In genomic region chr7:73748437-73749108, GRCm38 (mm10) we compare ENCODE assay signal across 19 mouse cellular contexts. TPM values are rescaled to one million over a fixed set of nuclear protein-coding genes. Genes with fewer than 3 reads are reported as not detected.
DNase-seq lines count a peak whose midpoint lies in the region; ATAC-seq and TF ChIP-seq lines count a peak whose summit lies in the region.
"Had no signal": no experiment of that assay in that cellular context is flagged by ENCODE, and none has a peak within 500 bp of the region (broad histone marks: within the 10 kb centered on the region; RNA-seq: fewer than 3 reads in every experiment).

No protein-coding gene starts in this region.

- no peaks in the 10 kb centered on the region for H3K9me3 ChIP-seq in embryonic facial prominence, embryonic 14.5 days (ENCODE audit: control insufficient read depth, low read length)
- H3K9me3 ChIP-seq in embryonic facial prominence, embryonic 10.5 days: no peaks in the 10 kb centered on the region
- no peaks in the 10 kb centered on the region for H3K9me3 ChIP-seq in stomach, postnatal 0 days (ENCODE audit: control insufficient read depth, low read length)
- H3K9me3 ChIP-seq: heart, embryonic 15.5 days; hindbrain, embryonic 15.5 days had no signal

- H3K27me3 ChIP-seq in embryonic facial prominence, embryonic 14.5 days (replicated peaks; ENCODE audit: control insufficient read depth, insufficient read depth, low read length): no peaks in the 10 kb centered on the region
- no peaks in the 10 kb centered on the region for H3K27me3 ChIP-seq in embryonic facial prominence, embryonic 10.5 days (replicated peaks; ENCODE audit: low read depth, poor library complexity, severe bottlenecking)
- H3K27me3 ChIP-seq in stomach, postnatal 0 days (ENCODE audit: control insufficient read depth, insufficient read depth, low read length): no peaks in the 10 kb centered on the region
- H3K27me3 ChIP-seq: heart, embryonic 15.5 days; hindbrain, embryonic 15.5 days had no signal

- TF ChIP-seq CTCF in stomach, postnatal 0 days (IDR thresholded peaks at IDR 0.05; ENCODE audit: low read depth): no peak

- no peak for TF ChIP-seq EP300 in stomach, postnatal 0 days (optimal IDR thresholded peaks at IDR 0.05)

- no peak overlapping the region for H3K9ac ChIP-seq in embryonic facial prominence, embryonic 14.5 days (ENCODE audit: low read depth, low read length)
- no peak overlapping the region for H3K9ac ChIP-seq in stomach, postnatal 0 days (ENCODE audit: low read length)
- H3K9ac ChIP-seq: heart, embryonic 15.5 days; hindbrain, embryonic 15.5 days; liver, embryonic 14.5 days; midbrain, embryonic 12.5 days had no signal

- peaks cover 6% of the 10 kb centered on the region; the same call in 1 of the 2 replicates for H3K4me1 ChIP-seq in embryonic facial prominence, embryonic 14.5 days (ENCODE audit: control insufficient read depth, insufficient read depth, low read length)
- 0 out of 2 replicates have a peak, but pooled peaks cover 3% of the 10 kb centered on the region for H3K4me1 ChIP-seq in embryonic facial prominence, embryonic 10.5 days
- H3K4me1 ChIP-seq in stomach, postnatal 0 days (replicated peaks; ENCODE audit: control insufficient read depth, insufficient read depth): no peaks in the 10 kb centered on the region
- H3K4me1 ChIP-seq: hindbrain, embryonic 15.5 days had no signal

- H3K36me3 ChIP-seq in embryonic facial prominence, embryonic 14.5 days (ENCODE audit: control insufficient read depth, insufficient read depth, low read length): no peaks in the 10 kb centered on the region
- H3K36me3 ChIP-seq in embryonic facial prominence, embryonic 10.5 days (replicated peaks): no peaks in the 10 kb centered on the region
- H3K36me3 ChIP-seq in stomach, postnatal 0 days (ENCODE audit: control insufficient read depth, insufficient read depth, low read length): no peaks in the 10 kb centered on the region
- H3K36me3 ChIP-seq: heart, embryonic 15.5 days; hindbrain, embryonic 15.5 days; midbrain, embryonic 12.5 days had no signal

- WGBS in embryonic facial prominence, embryonic 14.5 days: 83% methylated on average over 5 of the region's 5 CpGs
- WGBS in embryonic facial prominence, embryonic 10.5 days: 87% methylated on average over 5 of the region's 5 CpGs
- WGBS in stomach, postnatal 0 days: 60% methylated on average over 5 of the region's 5 CpGs

- no peak overlapping the region for H3K4me2 ChIP-seq in embryonic facial prominence, embryonic 14.5 days (ENCODE audit: low read depth, low read length)
- H3K4me2 ChIP-seq in stomach, postnatal 0 days (replicated peaks; ENCODE audit: low read depth): no peak overlapping the region
- H3K4me2 ChIP-seq: heart, embryonic 15.5 days; hindbrain, embryonic 15.5 days; midbrain, embryonic 12.5 days had no signal

- peak; percentile 34 for DNase-seq in embryonic facial prominence, embryonic 14.5 days (ENCODE audit: low spot score)
- DNase-seq in embryonic facial prominence, embryonic 10.5 days (ENCODE audit: low spot score): no peak
- peak; percentile 61 to 68 for DNase-seq in urinary bladder, postnatal 36 days (ENCODE audit: low spot score in 2 of 2)
- DNase-seq in urinary bladder, postnatal 10 days (ENCODE audit: low spot score): no peak
- peak; percentile 74 for DNase-seq in lung, postnatal 36 days
- peak; percentile 83 for DNase-seq in stomach, postnatal 0 days (ENCODE audit: low spot score)
- DNase-seq in Muller cell, postnatal 12 days (ENCODE audit: inconsistent ontology term): no peak
- DNase-seq: adrenal gland, postnatal 25 days; cerebellum, adult 8-10 months; gastrocnemius, postnatal 36 days; kidney, adult 18-20 months; layer of hippocampus, adult 9-11 months; spleen, adult 18-20 months had no signal

- no peak overlapping the region for H3K4me3 ChIP-seq in embryonic facial prominence, embryonic 14.5 days (ENCODE audit: low read depth, low read length)
- H3K4me3 ChIP-seq in embryonic facial prominence, embryonic 10.5 days: no peak overlapping the region
- no peak overlapping the region for H3K4me3 ChIP-seq in stomach, postnatal 0 days (ENCODE audit: low read depth, low read length)
- H3K4me3 ChIP-seq: heart, embryonic 15.5 days; hindbrain, embryonic 15.5 days; left cerebral cortex, adult 2 months; midbrain, embryonic 12.5 days had no signal

- no peak for ATAC-seq in embryonic facial prominence, embryonic 14.5 days (ENCODE audit: low read depth)
- ATAC-seq in stomach, postnatal 0 days (ENCODE audit: low FRiP score, low TSS enrichment): peak; percentile 72
- no peak for ATAC-seq in erythroblast, adult 5-6 weeks (replicated peaks; ENCODE audit: low FRiP score, poor library complexity, severe bottlenecking)

- no peak overlapping the region for H3K27ac ChIP-seq in embryonic facial prominence, embryonic 14.5 days (replicated peaks; ENCODE audit: low read depth, low read length)
- H3K27ac ChIP-seq in embryonic facial prominence, embryonic 10.5 days (replicated peaks): no peak overlapping the region
- H3K27ac ChIP-seq in stomach, postnatal 0 days (replicated peaks): peak overlapping the region; percentile 86
- H3K27ac ChIP-seq: heart, embryonic 15.5 days; hindbrain, embryonic 15.5 days; left cerebral cortex, adult 2 months; liver, embryonic 14.5 days; midbrain, embryonic 12.5 days had no signal

RNA-seq across cellular contexts. Expression of gene Fam174b, which starts 8.5 kb away (rescaled TPM):
- 29.2 and 32.3 TPM in 2 replicates for polyA plus RNA-seq in embryonic facial prominence, embryonic 14.5 days (2014; fragmentation: Nextera tagmentation; extraction: Ambion mirVana)
- polyA plus RNA-seq in embryonic facial prominence, embryonic 10.5 days (2016; fragmentation: Nextera tagmentation; extraction: Ambion mirVana): 20.2 and 24.5 TPM in 2 replicates
- polyA plus RNA-seq in stomach, postnatal 0 days (2015; fragmentation: Nextera tagmentation; extraction: Ambion mirVana): 48.6 and 49.2 TPM in 2 replicates
- total RNA-seq in erythroblast, adult 5-6 weeks (2015; ENCODE audit: low replicate concordance): not detected in 2 replicates
- total RNA-seq in erythroblast, adult 5-6 weeks (2017; ENCODE audit: low replicate concordance): 0.68 and 1.5 TPM in 2 replicates

Comparison
In these comparisons a context has a peak if more than half of its experiments do, and no peak if none do; other contexts are left out.
1. DNase-seq: peak in embryonic facial prominence, embryonic 14.5 days (single experiment), urinary bladder, postnatal 36 days (2 of 2), lung, postnatal 36 days (single experiment) and stomach, postnatal 0 days (single experiment); none in embryonic facial prominence, embryonic 10.5 days (single experiment), urinary bladder, postnatal 10 days (single experiment) and Muller cell, postnatal 12 days (single experiment).